ENCODE assay signal across 8 mouse cellular contexts in the genomic region with DNA sequence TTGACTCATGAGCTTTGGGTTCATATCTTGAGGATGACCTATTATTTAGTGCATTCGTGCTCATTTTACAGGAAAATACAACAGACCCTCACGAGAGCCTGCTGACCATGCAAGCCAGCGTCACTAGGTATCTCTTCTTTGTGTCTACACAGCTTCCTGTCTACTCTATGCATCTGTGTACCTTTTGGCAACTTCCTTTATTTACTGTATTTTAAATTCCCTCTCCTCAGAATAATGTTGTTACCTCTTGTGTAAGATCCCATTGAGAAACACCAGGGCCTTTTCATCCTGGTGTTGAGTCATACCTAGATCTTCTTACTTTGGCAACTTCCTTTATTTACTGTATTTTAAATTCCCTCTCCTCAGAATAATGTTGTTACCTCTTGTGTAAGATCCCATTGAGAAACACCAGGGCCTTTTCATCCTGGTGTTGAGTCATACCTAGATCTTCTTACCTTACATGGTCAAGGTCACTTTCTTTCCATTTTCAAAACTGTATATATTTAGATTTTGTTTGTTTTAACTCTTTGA.
DNase-seq lines count a peak whose midpoint lies in the region; ATAC-seq and TF ChIP-seq lines count a peak whose summit lies in the region.
"Not testable (repeated sequence)": the region's sequence is repeated elsewhere in the genome, so short reads cannot be mapped to it uniquely, and the experiment has no call there.

No protein-coding gene starts in this region.

- H3K27ac ChIP-seq in liver, embryonic 15.5 days (replicated peaks); liver, embryonic 16.5 days (ENCODE audit: low read length); liver, postnatal 0 days (ENCODE audit: low read depth): not testable (repeated sequence)

- H3K9ac ChIP-seq in liver, embryonic 15.5 days; liver, embryonic 16.5 days (ENCODE audit: low read depth, low read length); liver, postnatal 0 days (replicated peaks): not testable (repeated sequence)

- ATAC-seq in granulocyte monocyte progenitor cell, adult 5-6 weeks (replicated peaks; ENCODE audit: poor library complexity, severe bottlenecking), result peak; percentile 76
- ATAC-seq in liver, embryonic 15.5 days (ENCODE audit: insufficient read depth), result peak; percentile 9; the same call in 1 of the 2 replicates
- ATAC-seq in liver, embryonic 16.5 days (ENCODE audit: low read depth), result peak; percentile 61
- peak; percentile 82 for ATAC-seq in liver, postnatal 0 days
- peak; percentile 79 for ATAC-seq in megakaryocyte, adult 5-6 weeks (ENCODE audit: poor library complexity, severe bottlenecking)
- peak; percentile 92 for ATAC-seq in megakaryocyte progenitor cell, adult 5-6 weeks (replicated peaks; ENCODE audit: poor library complexity)
- ATAC-seq in neutrophil, adult 5-6 weeks (ENCODE audit: extremely low read depth, insufficient number of reproducible peaks, low FRiP score, poor library complexity, severe bottlenecking), result peak; percentile 44

- H3K4me1 ChIP-seq in liver, embryonic 15.5 days (replicated peaks); liver, embryonic 16.5 days (ENCODE audit: control insufficient read depth, low read depth, low read length); liver, postnatal 0 days (ENCODE audit: insufficient read depth): not testable (repeated sequence)

- H3K4me3 ChIP-seq in liver, embryonic 15.5 days (replicated peaks); liver, embryonic 16.5 days (ENCODE audit: low read depth, low read length); liver, postnatal 0 days (ENCODE audit: low read depth, low read length): not testable (repeated sequence)

- 60% methylated on average over 3 of the region's 3 CpGs for WGBS in liver, embryonic 15.5 days (ENCODE audit: insufficient replicate concordance)
- WGBS in liver, embryonic 16.5 days (ENCODE audit: insufficient replicate concordance), result 42% methylated on average over 3 of the region's 3 CpGs
- WGBS in liver, postnatal 0 days (ENCODE audit: insufficient replicate concordance), result 56% methylated on average over 3 of the region's 3 CpGs

- peak; percentile 33 for DNase-seq in 416B (ENCODE audit: low read depth)
- not testable (repeated sequence) for DNase-seq in liver, postnatal 0 days

- H3K27me3 ChIP-seq in liver, embryonic 15.5 days; liver, embryonic 16.5 days (ENCODE audit: control insufficient read depth, insufficient read depth, low read depth, low read length); liver, postnatal 0 days (ENCODE audit: insufficient read depth, low read length): not testable (repeated sequence)

- not testable (repeated sequence) for H3K36me3 ChIP-seq in liver, embryonic 15.5 days (replicated peaks); liver, embryonic 16.5 days (ENCODE audit: control insufficient read depth, insufficient read depth); liver, postnatal 0 days (replicated peaks; ENCODE audit: insufficient read depth, low read length)

- not testable (repeated sequence) for H3K9me3 ChIP-seq in liver, embryonic 15.5 days (replicated peaks); liver, embryonic 16.5 days (replicated peaks; ENCODE audit: control insufficient read depth, low read length); liver, postnatal 0 days (ENCODE audit: low read length)

- H3K4me2 ChIP-seq in liver, embryonic 15.5 days; liver, embryonic 16.5 days (ENCODE audit: low read depth, low read length); liver, postnatal 0 days (ENCODE audit: low read depth, low read length): not testable (repeated sequence)

- not testable (repeated sequence) for TF ChIP-seq CTCF in liver, postnatal 0 days (IDR thresholded peaks at IDR 0.05; ENCODE audit: low read depth)

- TF ChIP-seq EP300 in liver, postnatal 0 days (IDR thresholded peaks at IDR 0.05; ENCODE audit: low read depth), result not testable (repeated sequence)

Comparison
In these comparisons a context has a peak if more than half of its experiments do, and no peak if none do; other contexts are left out.
1. ATAC-seq: peak in every context shown above with its lines; median percentile 92 in megakaryocyte progenitor cell, adult 5-6 weeks; 82 in liver, postnatal 0 days; 79 in megakaryocyte, adult 5-6 weeks; 76 in granulocyte monocyte progenitor cell, adult 5-6 weeks; 61 in liver, embryonic 16.5 days; 44 in neutrophil, adult 5-6 weeks; 9 in liver, embryonic 15.5 days.